Mouse (Mus musculus): ENCODE measurements at regions not wholly inside any gene's neighbourhood (a gene's known extent, or its start where the extent isn't known, plus 50 kb on each side); places are given as distances from the start of the nearest gene placed in this dataset.
"Not testable (repeated sequence)": the region's sequence is repeated elsewhere in the genome, so short reads cannot be mapped to it uniquely, and the experiment has no call there.

- DNase-seq (ENCODE audit: low read depth, low spot score), result no peak
Observed at GRCm38 (mm10) chr16:55168433-55168832, 129.4 kb downstream of the Zpld1 start.

DNA sequence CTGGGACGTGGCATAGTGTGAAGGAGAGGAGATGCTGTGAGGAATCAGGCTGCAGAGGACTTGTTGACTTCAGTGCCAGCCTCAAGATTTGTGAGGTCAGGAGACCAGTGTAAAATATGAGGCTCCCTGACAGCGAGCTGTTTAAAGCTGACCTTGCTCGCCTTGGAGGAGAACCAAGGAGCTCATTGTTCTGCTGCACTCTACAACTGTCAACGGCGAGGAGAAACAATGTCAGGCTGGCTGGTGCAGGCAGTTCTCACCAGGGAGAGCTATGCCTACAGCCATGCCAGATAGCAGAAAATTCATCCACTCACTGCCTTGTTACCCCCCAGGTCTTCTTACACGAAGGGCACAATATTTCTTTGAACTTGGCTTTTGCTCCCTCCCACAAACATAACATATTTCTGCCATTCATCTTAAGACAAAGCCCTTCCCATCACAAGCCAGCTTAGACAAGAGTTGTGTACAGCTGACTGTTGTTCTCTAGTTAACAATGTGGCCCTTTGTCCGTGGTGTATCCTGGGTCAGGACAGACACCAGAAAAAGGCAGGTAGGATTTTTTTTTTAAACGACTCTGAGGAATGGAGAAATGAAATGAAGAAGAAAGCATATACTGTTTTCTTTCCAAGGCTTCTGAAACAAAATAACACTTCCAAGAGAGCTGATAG lies 131.5 kb downstream of the Zpld1 start:
- DNase-seq (ENCODE audit: low read depth, low spot score), result no peak

DNA sequence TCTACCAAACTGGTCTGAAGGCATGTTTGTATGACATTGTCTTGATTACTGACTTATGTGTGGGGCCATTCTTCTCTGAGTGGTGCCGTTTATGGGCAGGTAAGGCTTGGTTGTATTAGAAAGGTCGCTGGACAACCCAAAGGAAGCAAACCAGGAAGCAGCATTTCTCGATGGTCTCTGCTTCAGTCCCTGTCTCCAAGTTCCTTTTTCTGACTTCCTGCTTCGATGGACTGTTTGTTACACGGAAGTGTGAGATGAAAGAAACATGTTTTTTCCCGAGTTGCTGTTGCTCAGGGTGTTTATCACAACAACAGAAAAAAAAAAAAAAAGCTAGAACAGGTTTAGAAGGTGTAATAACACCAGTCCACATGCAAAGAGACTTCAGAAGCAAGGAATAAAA lies 134.9 kb downstream of the Zpld1 start:
- no peak for DNase-seq (ENCODE audit: low read depth, low spot score)

DNA sequence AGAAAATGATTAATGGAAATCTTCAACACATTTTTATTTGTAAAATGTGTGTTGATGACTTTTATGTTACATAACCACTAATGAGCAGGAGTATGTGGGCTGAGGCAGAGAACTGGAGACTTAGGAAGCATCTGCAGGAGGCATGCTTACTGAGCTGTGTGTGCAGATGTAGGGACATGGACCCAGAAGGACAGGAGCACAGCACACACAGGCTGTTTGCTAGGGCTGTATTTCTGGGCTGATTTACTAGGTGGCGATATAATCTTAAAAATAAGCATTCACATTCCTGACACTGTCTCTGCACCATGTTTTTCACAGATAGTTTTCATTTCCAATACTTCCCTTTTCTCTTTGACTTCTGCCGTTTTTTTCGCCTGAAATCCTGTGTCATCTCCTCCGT lies 146.1 kb downstream of the Zpld1 start:
- DNase-seq (ENCODE audit: low read depth, low spot score), result no peak

GRCm38 (mm10) chr16:55142431-55143173 lies 155.2 kb downstream of the Zpld1 start:
- DNase-seq (ENCODE audit: low read depth, low spot score), result no peak

- DNase-seq (ENCODE audit: low read depth, low spot score), result no peak
Observed at GRCm38 (mm10) chr16:55134961-55135360, 162.8 kb downstream of the Zpld1 start.

DNA sequence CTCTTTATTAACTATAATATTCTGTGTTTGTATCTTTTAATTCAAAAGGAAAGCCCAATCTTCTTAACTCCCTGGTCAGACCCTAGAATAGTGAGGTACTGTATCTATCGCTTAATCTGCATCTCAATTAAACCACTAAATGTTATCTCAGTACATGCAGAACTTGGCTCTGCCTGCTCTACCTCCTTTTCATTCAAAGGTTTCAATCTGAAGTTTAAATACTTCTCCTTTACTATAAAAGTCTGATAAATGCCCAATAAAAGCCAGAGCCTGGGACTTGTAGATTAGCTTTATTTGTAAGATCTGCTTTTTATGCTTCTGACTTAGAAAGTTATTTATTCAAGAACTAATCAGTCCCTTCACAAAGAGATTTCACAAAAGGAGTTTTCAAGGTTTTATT lies 200.1 kb downstream of the Zpld1 start:
- no peak for DNase-seq (ENCODE audit: low read depth, low spot score)

DNA sequence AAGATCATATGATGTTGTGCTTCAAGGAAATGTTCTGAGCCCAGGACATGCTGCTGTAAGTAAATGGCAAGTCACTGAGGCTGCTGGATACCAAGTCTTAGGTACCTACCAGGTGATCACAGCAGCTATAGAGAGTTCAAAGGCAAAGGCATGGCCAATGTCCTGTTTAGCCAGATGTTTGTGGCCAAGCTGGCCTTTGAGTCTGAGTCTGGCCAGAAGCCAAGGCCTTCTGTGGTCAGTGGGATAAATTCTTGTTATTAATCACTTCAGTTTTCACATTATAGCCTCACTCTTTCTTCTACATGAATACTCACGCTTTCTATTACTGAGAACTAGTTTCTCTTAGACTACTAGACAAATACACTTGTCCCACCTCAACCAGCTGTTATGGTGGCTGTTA lies 210.3 kb downstream of the Zpld1 start:
- no peak for DNase-seq (ENCODE audit: low read depth, low spot score)

DNA sequence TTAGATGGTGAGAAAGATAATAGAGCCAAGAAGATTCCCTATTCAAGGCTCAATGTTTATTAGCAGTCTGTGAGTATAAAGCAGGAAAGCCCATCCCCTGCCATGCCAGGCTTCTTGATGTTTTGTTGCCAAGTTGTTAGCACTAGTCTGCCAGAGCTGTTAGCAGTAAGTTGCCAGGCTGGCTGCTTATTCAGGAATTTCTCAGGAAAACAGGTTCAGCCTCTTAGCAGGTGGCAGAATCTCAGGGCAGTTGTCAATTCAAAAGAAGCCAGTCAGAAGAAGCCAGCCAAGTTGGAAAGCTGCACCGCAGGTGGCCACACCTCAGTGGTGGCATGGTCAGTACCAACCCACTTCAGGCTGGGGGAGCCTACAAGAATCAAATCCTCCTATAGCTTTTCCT lies 221.6 kb downstream of the Zpld1 start:
- no peak for DNase-seq (ENCODE audit: low read depth, low spot score)

GRCm38 (mm10) chr16:55039777-55040176 lies 258.0 kb downstream of the Zpld1 start:
- DNase-seq (ENCODE audit: low read depth, low spot score), result no peak

DNA sequence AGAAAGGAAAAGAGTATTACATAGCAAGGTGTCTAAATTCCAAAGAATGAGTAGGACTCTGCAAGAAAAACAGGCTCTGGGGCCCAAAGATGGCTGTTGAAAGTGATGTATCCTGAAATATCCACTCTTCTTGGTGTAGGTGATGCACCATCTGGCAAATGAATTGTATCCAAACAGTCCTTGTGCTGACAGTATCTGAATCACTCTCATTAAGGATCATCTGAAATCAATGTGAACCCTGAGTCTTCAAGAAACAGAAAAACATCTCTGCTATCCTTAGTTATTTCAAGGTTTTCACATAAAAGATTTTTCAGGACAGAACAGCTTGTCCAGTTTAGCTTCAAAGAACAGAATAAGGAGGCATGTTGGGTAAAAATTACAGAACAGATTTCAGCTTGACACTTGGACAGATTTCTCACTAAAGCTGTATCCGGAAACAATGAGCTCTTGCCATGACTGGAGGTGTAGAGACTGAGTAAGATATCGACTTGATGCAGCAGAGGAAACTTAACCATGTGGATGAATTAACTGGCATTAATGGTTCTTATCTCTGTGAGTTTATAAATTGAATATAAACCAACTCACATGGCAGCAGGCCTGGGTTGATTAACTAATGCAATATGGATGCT lies 296.0 kb downstream of the Zpld1 start:
- DNase-seq (ENCODE audit: low read depth, low spot score), result no peak

DNA sequence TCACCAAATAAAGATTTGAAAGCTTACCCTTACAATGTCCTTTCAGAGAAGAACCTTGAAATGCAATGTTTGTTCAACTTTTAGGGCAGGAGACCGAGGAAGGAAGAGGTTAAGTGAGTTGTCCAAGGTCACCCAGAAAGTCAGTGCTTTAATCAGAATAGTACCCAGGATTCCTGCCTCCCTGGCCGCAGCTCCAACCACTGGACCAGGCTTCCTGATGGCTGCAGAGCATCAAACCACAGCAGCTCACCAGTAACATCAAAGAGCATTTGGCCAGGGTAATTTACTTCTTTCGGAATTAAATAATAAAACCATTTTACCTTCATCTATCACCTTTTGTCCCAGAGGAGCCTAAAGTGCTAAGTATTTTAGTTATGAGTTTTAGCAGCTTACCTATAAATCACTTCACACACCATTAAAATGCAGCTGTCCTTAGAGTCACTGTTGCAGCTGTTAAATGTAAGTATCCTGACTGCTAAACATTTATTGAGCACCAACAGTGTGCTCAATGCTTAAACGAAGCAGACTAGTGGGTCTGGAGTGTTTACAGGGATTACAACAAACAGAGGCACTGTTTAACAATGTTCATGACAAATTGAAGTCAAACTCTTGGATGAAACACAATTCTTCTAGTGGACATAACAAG lies 306.1 kb downstream of the Zpld1 start:
- DNase-seq (ENCODE audit: low read depth, low spot score), result no peak

DNA sequence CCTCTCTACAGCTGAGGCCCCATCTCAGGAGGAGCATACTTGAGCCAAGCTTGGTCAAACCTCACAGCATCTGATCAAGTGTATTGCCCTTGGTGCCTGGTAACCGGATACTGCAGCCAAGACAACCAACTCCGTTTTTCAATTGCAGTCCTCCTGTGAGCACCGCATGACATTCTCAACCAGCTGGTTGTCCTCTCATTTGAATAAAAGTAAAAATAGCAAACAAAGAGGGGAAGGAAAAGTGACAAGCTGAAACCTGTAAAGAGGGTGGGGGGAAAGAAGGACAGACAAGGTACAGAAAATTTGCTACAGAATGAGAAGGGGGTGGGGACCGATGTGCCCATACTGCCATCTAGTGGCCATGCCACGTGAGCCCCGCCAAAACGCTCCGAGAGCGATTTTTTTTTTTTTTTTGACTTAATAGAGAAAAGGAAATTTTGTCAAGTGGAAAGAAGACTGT lies 314.0 kb downstream of the Zpld1 start:
- peak; percentile 3 for DNase-seq (ENCODE audit: low read depth, low spot score)

DNA sequence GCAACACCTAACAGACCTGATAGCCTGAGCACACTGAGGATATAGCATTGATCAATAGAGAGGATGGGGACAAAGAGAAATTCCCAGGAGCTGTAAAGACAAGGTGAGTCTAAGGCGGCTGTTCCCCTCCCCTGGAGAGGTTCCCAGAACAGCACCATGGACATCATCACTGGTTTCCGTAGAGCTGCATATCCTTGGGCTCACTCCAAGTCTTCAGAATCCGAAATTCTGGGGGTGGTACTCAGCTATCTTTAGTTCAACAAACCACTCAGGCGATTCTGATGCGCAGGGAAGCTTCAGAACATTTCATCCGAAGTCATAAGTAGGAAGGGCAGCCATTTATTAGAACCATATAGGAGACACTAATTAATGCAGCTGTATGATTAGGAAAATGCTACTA lies 327.4 kb downstream of the Zpld1 start:
- DNase-seq (ENCODE audit: low read depth, low spot score), result no peak

DNA sequence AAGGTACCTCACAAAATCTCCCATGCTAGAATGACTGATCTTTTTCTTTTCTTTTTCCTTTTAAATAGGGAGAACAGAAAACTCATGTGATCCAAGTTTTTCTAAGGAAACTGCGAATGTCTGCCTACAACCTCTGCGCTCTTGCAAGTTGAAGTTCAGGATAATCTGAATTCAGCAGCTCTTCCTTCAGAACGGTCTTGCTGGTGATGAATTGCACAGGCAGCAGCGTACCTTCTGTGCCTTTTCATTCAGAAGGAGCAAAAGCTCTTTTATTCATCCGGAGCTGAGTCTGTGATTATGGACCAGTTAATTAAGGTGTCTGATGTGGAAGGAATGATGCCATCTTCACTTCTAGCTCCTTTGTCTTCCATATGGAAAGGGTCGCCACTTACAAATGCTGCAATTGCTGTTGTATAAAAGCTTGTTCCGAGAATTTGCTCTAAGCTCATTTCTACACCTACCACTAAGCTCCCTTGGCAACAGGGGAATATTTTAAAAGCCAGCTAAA lies 353.9 kb downstream of the Zpld1 start:
- no peak for DNase-seq (ENCODE audit: low read depth, low spot score)

- no peak for DNase-seq (ENCODE audit: low read depth, low spot score)
Observed at GRCm38 (mm10) chr16:54928259-54928658, 369.5 kb downstream of the Zpld1 start.

DNA sequence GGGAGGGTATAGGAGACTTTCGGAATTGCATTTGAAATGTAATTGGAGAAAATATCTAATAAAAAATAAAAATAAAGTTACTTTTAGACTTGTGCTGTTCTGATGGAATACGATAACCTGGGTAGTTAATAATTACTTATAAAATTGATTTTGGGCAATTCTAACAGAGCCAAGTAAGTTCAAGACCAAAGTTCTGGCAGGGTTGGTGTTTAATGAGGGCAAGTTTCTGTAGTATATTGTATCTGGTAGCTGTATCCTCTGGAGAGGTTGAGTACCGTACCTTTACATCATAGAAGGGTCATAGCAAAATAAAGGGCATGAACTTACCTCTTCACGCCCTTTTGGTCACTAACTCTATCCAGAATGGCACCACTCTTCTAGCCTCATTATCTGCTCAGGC lies 394.9 kb downstream of the Zpld1 start:
- no peak for DNase-seq (ENCODE audit: low read depth, low spot score)

DNA sequence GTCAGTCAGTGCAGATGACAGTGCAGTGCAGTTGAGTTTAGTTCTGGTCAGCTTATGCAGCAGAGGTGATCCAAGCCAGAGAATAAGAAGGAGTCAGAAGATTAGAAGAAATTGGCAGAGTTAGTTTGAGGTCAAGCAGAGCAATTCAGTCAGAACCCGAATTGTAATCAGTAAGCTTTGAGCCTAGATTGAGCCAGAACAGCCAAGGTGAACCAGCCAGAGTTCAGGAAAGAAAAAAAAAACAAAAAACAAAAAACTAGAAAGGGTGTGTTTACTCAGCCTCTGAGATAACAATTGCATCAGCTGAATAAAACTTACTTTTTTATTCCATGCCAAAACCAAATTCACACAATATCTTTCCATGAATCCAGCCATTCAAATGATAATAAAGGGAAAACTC lies 396.3 kb downstream of the Zpld1 start:
- no peak for DNase-seq (ENCODE audit: low read depth, low spot score)

DNA sequence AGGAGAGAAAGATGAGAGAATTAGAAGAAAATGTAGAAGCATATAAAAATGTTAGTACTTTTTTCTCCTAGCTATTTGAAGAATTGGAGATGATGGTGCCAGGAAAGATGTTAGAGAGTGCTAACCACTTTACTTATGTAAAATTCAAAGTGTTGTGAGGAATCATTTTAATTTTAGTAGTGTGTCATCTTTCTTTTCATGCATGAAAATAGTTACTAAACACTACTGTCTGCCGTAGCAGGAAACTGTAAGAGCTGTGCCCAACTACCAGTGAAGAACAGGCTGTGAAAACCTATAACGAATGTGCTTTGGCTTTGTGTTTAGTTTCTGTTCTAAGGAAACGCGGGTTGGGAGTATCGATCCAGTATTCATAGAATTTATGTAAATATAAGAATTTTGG lies 403.1 kb downstream of the Zpld1 start:
- no peak for DNase-seq (ENCODE audit: low read depth, low spot score)

DNA sequence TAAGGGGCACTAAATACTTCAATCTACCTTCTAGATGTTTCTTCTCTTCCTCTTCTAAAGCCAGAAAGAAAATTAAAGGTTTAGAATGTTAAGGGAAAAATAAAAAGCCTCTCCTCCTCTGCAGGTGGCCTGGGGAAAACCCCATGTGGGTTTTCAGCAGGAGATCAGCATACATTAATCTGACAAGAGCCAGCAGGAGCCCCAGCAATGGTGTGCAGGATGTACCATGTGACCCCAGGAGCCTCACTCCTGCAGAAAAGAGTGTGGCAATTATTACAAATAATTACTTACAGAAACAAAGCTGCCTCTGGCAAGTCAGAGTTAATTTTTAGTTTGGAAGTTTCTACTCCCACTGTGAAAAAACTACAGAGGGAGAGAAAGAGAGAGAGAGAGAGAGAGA lies 440.4 kb downstream of the Zpld1 start:
- DNase-seq (ENCODE audit: low read depth, low spot score), result no peak

GRCm38 (mm10) chr16:54842996-54843395 lies 454.8 kb downstream of the Zpld1 start:
- not testable (repeated sequence) for DNase-seq (ENCODE audit: low read depth, low spot score)
